Mouse (Mus musculus): ENCODE measurements around the gene Samd8. TPM values are rescaled to one million over a fixed set of nuclear protein-coding genes. Genes with fewer than 3 reads are reported as not detected.

The Samd8 gene
- total and polyA plus RNA-seq, 3 experiments = 5.4 to 9.5 (median 7.0) TPM

DNA sequence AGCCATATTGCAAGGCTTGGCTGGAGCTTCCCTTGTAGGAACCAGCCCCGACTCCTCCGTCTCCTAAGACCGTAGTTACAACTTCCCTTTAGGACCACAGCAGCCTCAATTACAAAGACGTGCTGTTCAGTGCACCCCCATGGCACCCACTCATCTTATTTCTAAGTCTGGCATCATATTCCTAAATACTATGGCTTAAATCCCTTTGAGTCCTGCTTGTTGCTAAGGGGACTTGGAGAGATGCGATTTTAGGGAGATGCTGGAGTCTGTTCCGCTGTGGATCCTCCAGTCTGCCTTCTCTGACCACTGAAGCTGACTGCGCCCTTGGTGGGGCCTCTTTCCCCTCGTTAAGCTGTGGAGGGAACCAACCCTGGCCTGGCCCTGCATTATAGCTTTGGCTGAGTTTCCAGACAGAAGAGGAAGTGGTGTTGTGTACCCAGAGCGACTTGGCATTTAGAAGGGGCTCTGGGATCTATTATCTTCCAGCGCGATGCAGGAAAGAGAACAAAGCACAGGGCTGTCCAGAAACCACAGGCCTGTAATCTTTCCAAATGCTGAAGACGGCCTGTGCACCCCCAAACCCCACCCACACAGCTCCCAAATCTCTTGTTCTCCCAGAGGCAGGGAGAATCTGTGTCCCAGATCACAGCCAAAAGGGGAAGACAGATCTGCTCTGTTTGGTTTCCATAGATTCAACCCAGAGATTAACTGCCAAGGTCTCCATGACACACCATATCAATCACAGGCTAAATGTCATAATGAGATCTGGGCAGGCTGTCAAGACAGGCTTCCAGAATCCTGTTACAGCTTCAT lies 43.4 kb upstream of the Samd8 start:
- no peak overlapping the region for H3K27ac ChIP-seq (ENCODE audit: insufficient read depth, low read depth)
- no peak overlapping the region for H3K4me2 ChIP-seq (ENCODE audit: insufficient read depth, low read depth, poor library complexity, severe bottlenecking)
- no peak overlapping the region for H3K9ac ChIP-seq (ENCODE audit: insufficient read depth, low read depth)
- H3K4me3 ChIP-seq (replicated peaks in 1 of 3; ENCODE audit: low read depth in 2 of 3, low read length in 2 of 3, poor library complexity in 1 of 3) = no peak overlapping the region
- H3K9me3 ChIP-seq (replicated peaks; ENCODE audit: low read length) = no peaks in the 10 kb centered on the region
- no peaks in the 10 kb centered on the region for H3K27me3 ChIP-seq (replicated peaks)
- peaks cover 2 to 9% of the 10 kb centered on the region in 2 experiments; a peak in 2 of 4 replicates for H3K4me1 ChIP-seq (ENCODE audit: control insufficient read depth in 1 of 2, insufficient read depth in 2 of 2)
- dilution Hi-C loops (cut with MboI; ENCODE audit: extremely low pct_ligation_motif_present, extremely low pct_unique_long_range_greater_than_20kb, low sequenced_read_pairs) (no loop called here), in situ Hi-C loops (cut with MboI; ENCODE audit: low pct_ligation_motif_present, low pct_unique_long_range_greater_than_20kb, low sequenced_read_pairs) (no loop called here)
- no peaks in the 10 kb centered on the region for H3K36me3 ChIP-seq (replicated peaks in 1 of 2; ENCODE audit: control insufficient read depth in 1 of 2, insufficient read depth in 1 of 2, low read length in 1 of 2)
- TF ChIP-seq GABPA (IDR thresholded peaks at IDR 0.05; ENCODE audit: insufficient replicate concordance, low read depth, low read length) = no peak
- TF ChIP-seq POLR2A (IDR thresholded peaks at IDR 0.05; ENCODE audit: low read depth, low read length) = no peak
- no peak for TF ChIP-seq BHLHE40 (IDR thresholded peaks at IDR 0.05; ENCODE audit: low read depth, low read length)
- DNase-seq (ENCODE audit: extremely low read depth) = no peak
- no peaks in the 10 kb centered on the region for H3K79me2 ChIP-seq (replicated peaks; ENCODE audit: control insufficient read depth, extremely low read depth, insufficient read depth, poor library complexity, severe bottlenecking)

DNA sequence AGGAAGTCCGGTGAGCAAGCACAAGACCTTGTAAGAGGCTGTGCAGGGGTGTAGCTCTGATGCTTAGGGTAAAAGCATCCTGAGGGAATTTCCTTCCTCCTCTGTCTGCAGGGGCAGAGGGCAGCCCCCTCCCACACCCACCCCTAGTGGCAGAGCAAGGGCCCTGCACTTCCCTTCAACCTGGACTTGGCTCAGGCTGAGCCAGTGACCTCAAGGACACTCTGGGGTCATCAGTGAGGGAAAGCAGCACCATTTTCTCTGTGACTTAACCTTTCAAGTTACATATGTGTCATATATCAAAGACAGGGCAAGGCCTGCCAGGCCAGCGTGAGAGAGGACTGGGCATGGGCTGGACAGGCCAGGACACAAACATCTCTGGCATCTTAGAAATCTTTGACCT lies 40.8 kb upstream of the Samd8 start:
- TF ChIP-seq CTCF (conservative IDR thresholded peaks at IDR 0.05 in 1 of 2, IDR thresholded peaks at IDR 0.05 in 1 of 2; ENCODE audit: low read depth in 2 of 2, low read length in 2 of 2) (peak in 1 of 2 experiments; percentile 29; a peak in 1 of 4 replicates), JUN (IDR thresholded peaks at IDR 0.05; ENCODE audit: insufficient read depth, low read depth, low read length) (no peak), POLR2A (IDR thresholded peaks at IDR 0.05; ENCODE audit: low read depth, low read length) (no peak)
- DNase-seq (ENCODE audit: extremely low read depth) = no peak
- Histone ChIP-seq H3K4me1 (ENCODE audit: control insufficient read depth in 1 of 2, insufficient read depth in 2 of 2) (peaks cover 0 to 10% of the 10 kb centered on the region in 2 experiments; a peak in 2 of 4 replicates), H3K27me3 (replicated peaks) (no peaks in the 10 kb centered on the region), H3K27ac (ENCODE audit: insufficient read depth, low read depth) (no peak overlapping the region), H3K79me2 (replicated peaks; ENCODE audit: control insufficient read depth, extremely low read depth, insufficient read depth, poor library complexity, severe bottlenecking) (no peaks in the 10 kb centered on the region), H3K36me3 (replicated peaks in 1 of 2; ENCODE audit: control insufficient read depth in 1 of 2, insufficient read depth in 1 of 2, low read length in 1 of 2) (no peaks in the 10 kb centered on the region), H3K9me3 (replicated peaks; ENCODE audit: low read length) (no peaks in the 10 kb centered on the region), H3K9ac (ENCODE audit: insufficient read depth, low read depth) (no peak overlapping the region), H3K4me3 (replicated peaks in 1 of 3; ENCODE audit: low read depth in 2 of 3, low read length in 2 of 3, poor library complexity in 1 of 3) (no peak overlapping the region), H3K4me2 (ENCODE audit: insufficient read depth, low read depth, poor library complexity, severe bottlenecking) (no peak overlapping the region)
- dilution Hi-C loops (cut with MboI; ENCODE audit: extremely low pct_ligation_motif_present, extremely low pct_unique_long_range_greater_than_20kb, low sequenced_read_pairs) (no loop called here), in situ Hi-C loops (cut with MboI; ENCODE audit: low pct_ligation_motif_present, low pct_unique_long_range_greater_than_20kb, low sequenced_read_pairs) (no loop called here)

DNA sequence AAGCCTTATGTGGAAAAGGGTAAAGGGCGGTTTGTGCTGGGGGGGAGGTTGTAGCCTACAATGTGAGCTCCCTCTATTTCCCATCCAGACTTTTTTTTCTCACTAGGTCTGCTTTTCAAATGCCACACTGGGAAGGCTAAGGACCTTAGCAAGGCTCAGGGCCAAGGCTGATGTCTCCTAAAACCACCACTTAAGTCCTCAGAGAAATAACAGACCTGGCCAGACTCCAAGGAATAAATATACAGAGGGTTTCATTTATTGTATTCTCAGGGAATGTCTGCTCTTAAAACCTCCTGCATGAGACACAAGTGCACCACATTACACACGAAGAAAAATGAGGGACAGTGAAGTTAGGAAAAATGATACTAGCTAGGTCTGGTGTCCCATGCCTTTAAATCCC lies 39.1 kb upstream of the Samd8 start:
- Histone ChIP-seq H3K4me2 (ENCODE audit: insufficient read depth, low read depth, poor library complexity, severe bottlenecking) (no peak overlapping the region), H3K9me3 (replicated peaks; ENCODE audit: low read length) (no peaks in the 10 kb centered on the region), H3K9ac (ENCODE audit: insufficient read depth, low read depth) (no peak overlapping the region), H3K27ac (ENCODE audit: insufficient read depth, low read depth) (no peak overlapping the region), H3K4me1 (ENCODE audit: control insufficient read depth in 1 of 2, insufficient read depth in 2 of 2) (peaks cover 0 to 14% of the 10 kb centered on the region in 2 experiments; a peak in 2 of 4 replicates), H3K36me3 (replicated peaks in 1 of 2; ENCODE audit: control insufficient read depth in 1 of 2, insufficient read depth in 1 of 2, low read length in 1 of 2) (no peaks in the 10 kb centered on the region), H3K4me3 (replicated peaks in 1 of 3; ENCODE audit: low read depth in 2 of 3, low read length in 2 of 3, poor library complexity in 1 of 3) (no peak overlapping the region), H3K79me2 (replicated peaks; ENCODE audit: control insufficient read depth, extremely low read depth, insufficient read depth, poor library complexity, severe bottlenecking) (no peaks in the 10 kb centered on the region), H3K27me3 (replicated peaks) (no peaks in the 10 kb centered on the region)
- TF ChIP-seq TBP (conservative IDR thresholded peaks at IDR 0.05; ENCODE audit: low read depth, low read length) (no peak), IRF4 (IDR thresholded peaks at IDR 0.05; ENCODE audit: low read depth, low read length) (no peak), JUND (conservative IDR thresholded peaks at IDR 0.05; ENCODE audit: low read depth, low read length) (no peak), EP300 (IDR thresholded peaks at IDR 0.05; ENCODE audit: low read length) (no peak), ZKSCAN1 (IDR thresholded peaks at IDR 0.05; ENCODE audit: borderline replicate concordance, low read depth, low read length) (no peak), ZMIZ1 (IDR thresholded peaks at IDR 0.05; ENCODE audit: low read depth, low read length) (no peak), SMC3 (IDR thresholded peaks at IDR 0.05; ENCODE audit: low read depth, low read length) (no peak), BHLHE40 (IDR thresholded peaks at IDR 0.05; ENCODE audit: low read depth, low read length) (no peak), USF2 (conservative IDR thresholded peaks at IDR 0.05; ENCODE audit: low read depth, low read length) (no peak)
- DNase-seq (ENCODE audit: extremely low read depth) = no peak
- in situ Hi-C loops (cut with MboI; ENCODE audit: low pct_ligation_motif_present, low pct_unique_long_range_greater_than_20kb, low sequenced_read_pairs) (no loop called here), dilution Hi-C loops (cut with MboI; ENCODE audit: extremely low pct_ligation_motif_present, extremely low pct_unique_long_range_greater_than_20kb, low sequenced_read_pairs) (no loop called here)
